Mouse (Mus musculus): ENCODE data around the gene Xrcc5. TPM values are rescaled to one million over a fixed set of nuclear protein-coding genes. Genes with fewer than 3 reads are reported as not detected.

Gene Xrcc5
- polyA plus RNA-seq (2012; rRNA removed): 11.0 and 11.4 TPM in 2 replicates

DNA sequence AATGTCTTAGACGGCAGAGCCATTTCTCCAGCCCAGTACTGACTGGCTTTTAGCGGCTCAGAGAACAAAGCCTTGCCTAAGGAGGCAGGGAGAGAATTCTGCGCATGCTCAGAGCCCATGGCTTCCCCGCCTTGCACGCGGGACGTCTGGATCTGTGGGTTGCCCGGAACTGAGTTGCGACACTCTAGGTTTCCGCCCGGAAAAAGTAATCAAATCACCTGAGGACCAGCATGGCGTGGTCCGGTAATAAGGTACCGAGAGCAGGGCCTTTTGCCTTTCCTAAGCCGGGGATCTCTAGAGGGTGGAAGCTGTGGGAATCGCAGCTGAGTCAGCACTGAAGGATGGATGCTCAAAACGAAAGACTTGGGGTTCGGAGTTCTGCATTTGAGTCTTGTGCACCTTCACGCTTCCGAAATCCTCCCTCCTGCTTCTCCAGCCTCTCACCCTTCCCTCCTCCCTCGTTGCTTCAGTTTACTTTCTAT is at the start of gene Xrcc5:
Gene Xrcc5 (plus strand): TSS at position 105 of the 482 bp plus-strand sequence.
- TF ChIP-seq CTCF (IDR thresholded peaks at IDR 0.05; ENCODE audit: borderline replicate concordance, extremely low read depth, insufficient read depth, insufficient read length): no peak
- peak; percentile 58; the same call in 1 of the 2 replicates for TF ChIP-seq POLR2A (IDR thresholded peaks at IDR 0.05; ENCODE audit: borderline replicate concordance, extremely low read depth, insufficient read depth, insufficient read length, poor library complexity, severe bottlenecking)
- peak; percentile 99 for DNase-seq (ENCODE audit: low read depth)

DNA sequence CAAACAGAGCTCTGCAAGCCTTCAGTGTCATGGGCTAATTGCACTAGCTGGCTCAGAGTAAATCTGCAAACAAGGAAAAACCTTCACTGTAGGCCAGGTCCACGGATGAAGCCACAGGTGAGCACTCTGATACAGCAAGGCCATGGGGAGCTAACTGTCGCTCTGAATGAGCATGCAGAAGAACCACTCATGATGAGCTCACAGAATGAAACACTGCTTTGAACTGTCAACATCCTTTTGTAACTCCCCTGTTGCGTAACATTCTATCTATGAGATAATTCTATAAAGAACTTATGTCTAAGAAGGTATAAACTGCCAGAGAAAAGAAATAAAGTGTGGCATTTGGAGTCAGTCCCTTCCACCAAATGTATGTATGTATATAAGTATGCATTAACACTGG is 44.1 kb upstream of the Xrcc5 start:
- DNase-seq (ENCODE audit: low read depth): no peak
- TF ChIP-seq POLR2A (IDR thresholded peaks at IDR 0.05; ENCODE audit: borderline replicate concordance, extremely low read depth, insufficient read depth, insufficient read length, poor library complexity, severe bottlenecking) (no peak), CTCF (IDR thresholded peaks at IDR 0.05; ENCODE audit: borderline replicate concordance, extremely low read depth, insufficient read depth, insufficient read length) (no peak)

DNA sequence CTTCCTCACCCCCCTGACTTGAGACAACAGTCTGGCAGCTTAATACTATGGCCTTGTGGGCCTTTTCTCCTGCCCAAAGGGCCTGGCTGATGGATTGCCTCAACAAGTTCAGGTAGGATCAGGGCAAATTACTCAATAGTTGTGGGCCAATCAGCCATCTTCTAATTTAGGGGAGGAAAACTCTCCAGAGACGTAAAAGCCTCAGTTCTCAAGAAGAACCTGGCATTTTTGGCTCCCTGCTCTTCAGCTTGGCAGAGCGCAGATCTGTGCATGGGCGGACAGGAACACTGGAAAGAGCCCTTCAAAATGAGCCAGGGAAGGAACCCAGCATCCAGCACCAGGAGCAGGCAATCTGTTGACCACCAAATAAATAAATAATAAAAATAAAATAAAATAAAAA is 29.1 kb upstream of the Xrcc5 start:
- TF ChIP-seq POLR2A (IDR thresholded peaks at IDR 0.05; ENCODE audit: borderline replicate concordance, extremely low read depth, insufficient read depth, insufficient read length, poor library complexity, severe bottlenecking) (no peak), CTCF (IDR thresholded peaks at IDR 0.05; ENCODE audit: borderline replicate concordance, extremely low read depth, insufficient read depth, insufficient read length) (no peak)

DNA sequence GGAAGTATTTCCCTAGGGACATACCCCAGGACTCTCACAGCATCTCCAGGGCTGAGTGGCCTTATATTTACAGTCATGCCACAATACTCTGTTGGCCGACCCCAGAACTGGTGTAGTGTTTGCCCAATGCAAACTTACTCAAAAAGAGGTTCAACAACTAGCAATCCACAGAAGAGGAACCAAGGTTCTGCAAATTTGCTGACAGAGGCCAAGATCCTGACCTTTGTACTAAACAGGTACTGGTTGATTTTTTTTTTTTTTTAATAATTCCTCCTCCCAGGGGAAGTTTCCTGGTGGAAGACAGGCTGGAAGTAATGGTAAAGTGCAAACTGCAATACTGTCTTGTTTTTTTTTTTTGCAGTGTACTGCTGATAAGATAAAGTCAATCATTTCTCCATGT is 24.6 kb upstream of the Xrcc5 start:
- DNase-seq (ENCODE audit: low read depth): no peak
- TF ChIP-seq CTCF (IDR thresholded peaks at IDR 0.05; ENCODE audit: borderline replicate concordance, extremely low read depth, insufficient read depth, insufficient read length) (no peak), POLR2A (IDR thresholded peaks at IDR 0.05; ENCODE audit: borderline replicate concordance, extremely low read depth, insufficient read depth, insufficient read length, poor library complexity, severe bottlenecking) (no peak)

More for the DNA sequence above, 29.1 kb upstream of the Xrcc5 start:
- DNase-seq (ENCODE audit: low read depth): no peak

DNA sequence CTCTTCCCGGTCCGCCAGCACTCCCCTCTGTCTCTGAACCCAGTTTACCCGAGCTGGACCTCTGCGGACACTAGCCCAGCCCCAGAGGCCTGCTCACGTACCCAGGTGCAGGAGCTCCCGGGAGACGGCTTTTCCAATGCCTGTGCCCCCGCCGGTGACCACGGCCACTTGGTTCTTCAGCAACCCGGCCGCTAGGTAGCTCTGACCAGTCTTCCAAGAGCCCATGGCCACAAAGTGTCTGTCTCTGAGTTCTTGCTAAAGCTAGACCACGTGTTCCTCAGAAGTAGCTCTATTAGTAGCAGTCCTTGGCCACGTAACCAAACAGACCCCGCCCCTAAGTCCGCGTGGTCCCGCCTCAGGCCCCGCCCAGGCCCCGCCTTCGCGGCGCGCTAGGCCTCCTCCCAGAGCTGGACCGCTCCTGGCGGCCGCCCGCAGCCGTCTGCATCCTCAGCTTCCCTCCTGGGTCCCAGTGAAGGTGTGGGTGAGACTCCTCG is 23.2 kb upstream of the Xrcc5 start, which contains the start of the genes Pecr and Tmem169:
Gene Pecr (minus strand): TSS at position 323 of the 494 bp plus-strand sequence.
Gene Tmem169 (plus strand): TSS at position 378 of the 494 bp plus-strand sequence.
- peak; percentile 83; the same call in 1 of the 2 replicates for TF ChIP-seq POLR2A (IDR thresholded peaks at IDR 0.05; ENCODE audit: borderline replicate concordance, extremely low read depth, insufficient read depth, insufficient read length, poor library complexity, severe bottlenecking)
- peak; percentile 21; the same call in 1 of the 2 replicates for TF ChIP-seq CTCF (IDR thresholded peaks at IDR 0.05; ENCODE audit: borderline replicate concordance, extremely low read depth, insufficient read depth, insufficient read length)
- peak; percentile 97 for DNase-seq (ENCODE audit: low read depth)

DNA sequence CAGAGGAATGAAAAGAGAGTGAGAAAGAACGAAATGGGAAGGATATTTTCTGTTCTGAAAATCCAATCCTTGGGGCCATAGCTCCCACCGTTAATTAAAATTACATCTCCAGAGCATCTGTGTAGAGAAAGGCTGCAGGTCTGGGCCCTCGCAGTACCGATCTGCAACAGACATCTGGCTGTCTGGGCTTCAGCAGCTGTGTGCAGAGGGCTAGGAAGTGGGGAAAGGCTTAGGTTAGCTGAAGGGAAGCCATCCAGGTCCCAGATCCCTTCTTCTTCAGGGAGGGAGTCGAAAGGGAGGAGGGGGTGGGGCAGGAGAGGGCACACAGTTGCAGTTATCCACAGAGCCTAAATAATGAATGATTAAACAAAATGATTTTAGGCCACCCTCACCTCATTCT is 22.7 kb upstream of the Xrcc5 start:
- no peak for TF ChIP-seq POLR2A (IDR thresholded peaks at IDR 0.05; ENCODE audit: borderline replicate concordance, extremely low read depth, insufficient read depth, insufficient read length, poor library complexity, severe bottlenecking)
- TF ChIP-seq CTCF (IDR thresholded peaks at IDR 0.05; ENCODE audit: borderline replicate concordance, extremely low read depth, insufficient read depth, insufficient read length): no peak

DNA sequence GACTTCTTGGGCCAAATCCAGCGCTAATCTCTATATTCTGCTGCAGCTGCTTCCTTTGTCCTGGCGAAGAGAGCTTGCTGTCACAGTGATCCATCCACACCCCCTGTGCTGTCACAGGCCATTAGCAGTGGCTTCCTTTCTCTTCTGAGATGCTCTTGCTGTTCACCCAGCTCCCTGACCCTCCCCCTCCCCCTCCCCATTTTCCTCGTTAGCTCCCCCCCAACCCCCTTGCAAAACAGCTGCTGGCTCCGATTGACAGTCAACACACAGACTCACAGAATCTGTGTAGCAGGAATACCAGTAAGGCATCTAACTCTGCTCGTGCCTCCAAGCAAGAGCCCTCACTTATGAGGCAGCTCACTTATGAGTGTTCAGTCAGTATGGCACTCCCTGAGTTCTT is 20.3 kb upstream of the Xrcc5 start:
- DNase-seq (ENCODE audit: low read depth): peak; percentile 94
- TF ChIP-seq CTCF (IDR thresholded peaks at IDR 0.05; ENCODE audit: borderline replicate concordance, extremely low read depth, insufficient read depth, insufficient read length) (no peak), POLR2A (IDR thresholded peaks at IDR 0.05; ENCODE audit: borderline replicate concordance, extremely low read depth, insufficient read depth, insufficient read length, poor library complexity, severe bottlenecking) (no peak)

More for the DNA sequence above, 22.7 kb upstream of the Xrcc5 start:
- no peak for DNase-seq (ENCODE audit: low read depth)

DNA sequence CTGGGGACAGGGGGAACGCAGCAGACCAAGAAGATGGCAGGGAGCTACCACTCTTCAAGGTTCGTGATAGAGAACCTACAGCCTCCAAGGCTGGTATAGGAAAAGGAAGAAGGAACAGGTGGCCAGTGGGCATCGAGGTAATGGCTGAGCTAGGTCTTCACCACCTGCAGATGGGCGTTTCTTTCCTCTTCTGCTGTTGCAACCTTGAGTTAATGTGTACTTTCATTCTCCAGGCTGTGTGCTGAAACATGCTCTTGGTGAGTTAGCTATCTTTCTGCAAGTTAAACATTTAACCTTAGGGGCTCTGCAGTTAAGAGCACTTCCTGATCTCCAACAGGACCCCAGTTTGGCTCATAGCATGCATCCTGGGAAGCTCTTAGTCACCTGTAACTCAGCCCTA is 19.3 kb upstream of the Xrcc5 start:
- DNase-seq (ENCODE audit: low read depth): no peak
- TF ChIP-seq CTCF (IDR thresholded peaks at IDR 0.05; ENCODE audit: borderline replicate concordance, extremely low read depth, insufficient read depth, insufficient read length) (no peak), POLR2A (IDR thresholded peaks at IDR 0.05; ENCODE audit: borderline replicate concordance, extremely low read depth, insufficient read depth, insufficient read length, poor library complexity, severe bottlenecking) (no peak)

DNA sequence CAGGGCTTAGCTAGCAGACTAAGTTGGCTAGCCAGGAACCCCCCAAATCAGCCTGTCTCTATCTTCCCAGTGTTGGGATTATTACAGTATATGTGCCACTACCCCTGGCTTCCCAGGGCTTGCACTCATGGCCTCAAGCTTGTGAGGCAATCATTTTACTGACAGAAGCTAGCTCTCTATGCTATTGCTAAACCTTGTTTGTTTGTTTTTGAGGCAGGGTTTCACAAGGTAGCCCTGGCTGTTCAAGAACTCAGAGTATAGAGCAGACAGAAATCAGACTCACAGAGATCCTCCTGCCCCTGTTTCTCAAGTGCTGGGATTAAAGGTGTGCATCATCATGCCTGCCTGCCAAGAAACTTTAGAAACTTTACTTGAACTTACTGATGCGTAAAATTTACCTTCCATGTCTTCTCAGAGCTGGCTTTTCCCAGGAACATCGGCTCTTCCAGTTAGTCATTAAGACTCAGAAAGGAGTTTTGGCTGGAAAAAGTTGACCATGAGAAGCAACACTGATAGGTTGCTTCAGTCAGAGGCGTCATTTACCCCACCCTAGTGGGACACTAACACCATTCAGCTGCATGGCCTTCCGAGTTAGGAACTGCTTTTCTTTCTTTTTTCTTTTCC is 18.6 kb upstream of the Xrcc5 start:
- TF ChIP-seq POLR2A (IDR thresholded peaks at IDR 0.05; ENCODE audit: borderline replicate concordance, extremely low read depth, insufficient read depth, insufficient read length, poor library complexity, severe bottlenecking) (no peak), CTCF (IDR thresholded peaks at IDR 0.05; ENCODE audit: borderline replicate concordance, extremely low read depth, insufficient read depth, insufficient read length) (no peak)
- DNase-seq (ENCODE audit: low read depth): no peak

DNA sequence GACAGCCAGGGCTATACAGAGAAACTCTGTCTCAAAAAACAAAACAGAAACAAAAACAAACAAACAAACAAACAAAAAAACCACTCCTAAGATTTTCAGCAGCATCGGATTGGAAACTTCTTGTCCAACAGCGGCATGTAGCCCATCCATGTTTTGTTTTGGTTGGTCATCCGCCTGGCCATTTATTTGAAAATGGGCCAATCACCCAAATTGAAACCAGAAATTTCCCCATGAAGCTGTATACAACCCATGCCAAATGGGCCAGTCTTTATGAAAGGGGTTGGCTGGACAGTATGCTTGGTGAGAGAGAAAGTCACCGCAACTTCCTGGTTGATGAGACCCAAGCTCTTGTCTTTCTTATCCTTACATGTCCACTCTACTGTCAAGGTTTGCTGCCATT is 16.3 kb upstream of the Xrcc5 start:
- no peak for TF ChIP-seq POLR2A (IDR thresholded peaks at IDR 0.05; ENCODE audit: borderline replicate concordance, extremely low read depth, insufficient read depth, insufficient read length, poor library complexity, severe bottlenecking)
- TF ChIP-seq CTCF (IDR thresholded peaks at IDR 0.05; ENCODE audit: borderline replicate concordance, extremely low read depth, insufficient read depth, insufficient read length): no peak

DNA sequence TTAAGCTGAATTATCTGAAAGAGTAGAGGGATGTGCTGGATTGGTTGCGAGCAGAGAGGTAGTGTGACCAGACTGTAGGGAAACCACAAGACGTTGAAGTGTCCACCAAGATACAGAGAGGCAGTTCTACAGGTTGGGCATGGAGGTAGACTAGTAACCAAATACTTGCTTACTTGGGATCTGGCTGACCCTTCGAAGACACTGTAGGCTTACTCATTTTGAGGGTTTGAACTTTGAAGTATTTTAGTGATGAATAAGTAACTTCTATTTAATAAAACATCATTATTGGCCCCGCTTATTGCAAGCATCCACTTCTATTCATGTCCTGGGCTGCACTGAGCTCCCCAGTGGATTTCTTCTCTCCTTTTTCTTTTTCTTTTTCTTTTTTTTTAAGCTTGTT is 15.8 kb upstream of the Xrcc5 start:
- TF ChIP-seq POLR2A (IDR thresholded peaks at IDR 0.05; ENCODE audit: borderline replicate concordance, extremely low read depth, insufficient read depth, insufficient read length, poor library complexity, severe bottlenecking): no peak
- DNase-seq (ENCODE audit: low read depth): no peak

More for the DNA sequence above, 16.3 kb upstream of the Xrcc5 start:
- no peak for DNase-seq (ENCODE audit: low read depth)

DNA sequence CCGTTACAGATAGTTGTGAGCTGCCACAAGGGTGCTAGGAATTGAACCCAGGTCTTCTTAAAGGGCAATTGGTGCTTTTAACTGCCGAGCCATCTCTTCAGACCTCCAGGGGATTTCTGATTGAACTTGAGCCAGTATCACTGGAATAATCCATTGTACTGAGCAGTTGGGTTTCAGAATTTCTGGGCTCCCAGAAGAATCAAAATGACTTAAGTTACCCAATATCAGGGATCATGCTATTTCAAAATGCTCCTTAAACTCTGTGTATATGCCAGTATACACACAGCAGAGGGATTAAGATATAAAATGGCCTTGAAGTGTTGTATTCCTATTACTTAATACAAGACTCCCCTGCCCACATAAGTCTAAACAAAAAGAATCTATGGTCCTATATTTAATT is 15.3 kb upstream of the Xrcc5 start:
- DNase-seq (ENCODE audit: low read depth): no peak
- TF ChIP-seq POLR2A (IDR thresholded peaks at IDR 0.05; ENCODE audit: borderline replicate concordance, extremely low read depth, insufficient read depth, insufficient read length, poor library complexity, severe bottlenecking): no peak
- no peak for TF ChIP-seq CTCF (IDR thresholded peaks at IDR 0.05; ENCODE audit: borderline replicate concordance, extremely low read depth, insufficient read depth, insufficient read length)

All from brain, embryonic 14.5 days (tissue).